Mouse (Mus musculus) left cerebral cortex, adult 8-10 months (tissue): ENCODE results near the gene Rab5c. TPM values are rescaled to one million over a fixed set of nuclear protein-coding genes. Genes with fewer than 3 reads are reported as not detected.

ENCODE experiments used
- DNase-seq, 2 experiments: peaks; one replicate each; pipeline ENCODE4 v3.0.0; 2022; ENCODE audit warnings: low spot score in 2 of 2
- total RNA-seq, 4 experiments: library from RNA; stranded (reverse); gene quantifications; 2 replicates each; pipeline ENCODE4 v1.2.4; 2022

The Rab5c gene
- total RNA-seq: 100 to 1,000 TPM; 148 to 157 (median 154) TPM

- peak; percentile 95 to 99 for DNase-seq
These were observed at the start of gene Rab5c for GRCm38 (mm10) chr11:100738066-100738604. Gene Rab5c (minus strand): TSS chr11:100738215.

GRCm38 (mm10) chr11:100785774-100786173, 47.8 kb upstream of the Rab5c start:
- DNase-seq: no peak

- DNase-seq: no peak
These were observed 46.3 kb upstream of the Rab5c start for GRCm38 (mm10) chr11:100784286-100784685.

- DNase-seq: no peak
These were observed 44.6 kb upstream of the Rab5c start for GRCm38 (mm10) chr11:100782568-100782967.

- DNase-seq: no peak
These were observed 43.9 kb upstream of the Rab5c start for GRCm38 (mm10) chr11:100781763-100782475.

- no peak for DNase-seq
These were observed 42.2 kb upstream of the Rab5c start for GRCm38 (mm10) chr11:100780247-100780646.

GRCm38 (mm10) chr11:100778069-100778468, 40.1 kb upstream of the Rab5c start:
- no peak for DNase-seq

GRCm38 (mm10) chr11:100775921-100776320, 37.9 kb upstream of the Rab5c start:
- no peak for DNase-seq

GRCm38 (mm10) chr11:100774261-100774660, 36.2 kb upstream of the Rab5c start:
- no peak for DNase-seq

- DNase-seq: peak in 1 of 2 experiments; percentile 67
These were observed 32.8 kb upstream of the Rab5c start, which contains the start of gene Ghdc for GRCm38 (mm10) chr11:100770646-100771408. Gene Ghdc (minus strand): TSS chr11:100770957.

GRCm38 (mm10) chr11:100769980-100770379, 32.0 kb upstream of the Rab5c start:
- peak in 1 of 2 experiments; percentile 20 for DNase-seq

- DNase-seq: no peak
These were observed 29.9 kb upstream of the Rab5c start for GRCm38 (mm10) chr11:100767871-100768270.

- no peak for DNase-seq
These were observed 28.7 kb upstream of the Rab5c start for GRCm38 (mm10) chr11:100766726-100767125.

GRCm38 (mm10) chr11:100762831-100763230, 24.8 kb upstream of the Rab5c start, which contains the start of gene Hcrt:
Gene Hcrt (minus strand): TSS chr11:100762931.
- DNase-seq: no peak

GRCm38 (mm10) chr11:100761547-100762045, 23.6 kb upstream of the Rab5c start:
- peak; percentile 75 to 83 for DNase-seq

GRCm38 (mm10) chr11:100759611-100760233, 21.7 kb upstream of the Rab5c start, which contains the start of gene Kcnh4:
Gene Kcnh4 (minus strand): TSS chr11:100759942.
- peak; percentile 75 to 96 for DNase-seq

- no peak for DNase-seq
These were observed 20.9 kb upstream of the Rab5c start for GRCm38 (mm10) chr11:100758707-100759610.

- no peak for DNase-seq
These were observed 19.6 kb upstream of the Rab5c start for GRCm38 (mm10) chr11:100757566-100757965.

- DNase-seq: no peak
These were observed 18.5 kb upstream of the Rab5c start for GRCm38 (mm10) chr11:100756476-100756875.

- peak in 1 of 2 experiments; percentile 63 for DNase-seq
These were observed 16.7 kb upstream of the Rab5c start for GRCm38 (mm10) chr11:100754693-100755057.
